Mouse (Mus musculus) midbrain, embryonic 16.5 days (tissue): ENCODE measurements at regions not wholly inside any gene's neighbourhood (a gene's known extent, or its start where the extent isn't known, plus 50 kb on each side); places are given as distances from the start of the nearest gene placed in this dataset.

Source experiments
- ATAC-seq: fragments of 200-750 bp; cut with Nextera tagmentation; 2 replicates; pipeline ENCODE4 v1.8.0; 2017; ENCODE audit warnings: moderate TSS enrichment
- H3K27ac ChIP-seq: fragments of 300-500 bp; sonication (generic); 2 replicates; pipeline ENCODE4 v1.5.1; 2014; ENCODE audit warnings: mild to moderate bottlenecking, low read length, mixed read lengths
- H3K27me3 ChIP-seq: fragments of 300-500 bp; sonication (generic); 2 replicates; pipeline ENCODE4 v1.6.1; 2014; ENCODE audit warnings: low read depth, low read length, mixed read lengths; ENCODE audit not compliant: control insufficient read depth, insufficient read depth
- H3K36me3 ChIP-seq: fragments of 300-500 bp; sonication (generic); 2 replicates; pipeline ENCODE4 v1.6.1; 2014; ENCODE audit warnings: mild to moderate bottlenecking, low read length, moderate library complexity, mixed read lengths; ENCODE audit not compliant: control insufficient read depth, insufficient read depth
- H3K4me1 ChIP-seq: fragments of 300-500 bp; sonication (generic); 2 replicates; pipeline ENCODE4 v1.6.1; 2014; ENCODE audit warnings: mild to moderate bottlenecking, low read length, mixed read lengths; ENCODE audit not compliant: control insufficient read depth, insufficient read depth
- H3K4me2 ChIP-seq: fragments of 300-500 bp; sonication (generic); 2 replicates; pipeline ENCODE4 v1.6.1; 2014; ENCODE audit warnings: mild to moderate bottlenecking, low read length, mixed read lengths
- H3K4me3 ChIP-seq: fragments of 300-500 bp; sonication (generic); 2 replicates; pipeline ENCODE4 v1.5.1; 2014; ENCODE audit warnings: low read depth, mild to moderate bottlenecking, low read length, moderate library complexity, mixed read lengths
- H3K9ac ChIP-seq: fragments of 300-500 bp; sonication (generic); 2 replicates; pipeline ENCODE4 v1.6.1; 2014; ENCODE audit warnings: low read depth, low read length, mixed read lengths
- H3K9me3 ChIP-seq: fragments of 300-500 bp; sonication (generic); replicated peaks from 2 replicates; pipeline ENCODE4 v1.6.1; 2014; ENCODE audit warnings: mild to moderate bottlenecking, low read length, mixed read lengths; ENCODE audit not compliant: control insufficient read depth, poor library complexity, severe bottlenecking
- WGBS: fragments of 180-500 bp; shearing (Covaris S2); extraction: QIAGEN DNeasy Blood & Tissue Kit; methylation state at CpG from one replicate; pipeline ENCODE4 v1.1.7; 2014; 5-methylcytosine and 5-hydroxymethylcytosine counted together

GRCm38 (mm10) chr3:133773490-133773889, 228.6 kb upstream of the Tet2 start:
- no peak overlapping the region for H3K4me2 ChIP-seq
- H3K36me3 ChIP-seq: no peaks in the 10 kb centered on the region
- H3K4me3 ChIP-seq: no peak overlapping the region
- H3K27me3 ChIP-seq: no peaks in the 10 kb centered on the region
- no peak overlapping the region for H3K27ac ChIP-seq
- ATAC-seq: no peak
- no peak overlapping the region for H3K9ac ChIP-seq
- 87% methylated on average over 2 of the region's 2 CpGs for WGBS
- no peaks in the 10 kb centered on the region for H3K9me3 ChIP-seq
- H3K4me1 ChIP-seq: no peaks in the 10 kb centered on the region

DNA sequence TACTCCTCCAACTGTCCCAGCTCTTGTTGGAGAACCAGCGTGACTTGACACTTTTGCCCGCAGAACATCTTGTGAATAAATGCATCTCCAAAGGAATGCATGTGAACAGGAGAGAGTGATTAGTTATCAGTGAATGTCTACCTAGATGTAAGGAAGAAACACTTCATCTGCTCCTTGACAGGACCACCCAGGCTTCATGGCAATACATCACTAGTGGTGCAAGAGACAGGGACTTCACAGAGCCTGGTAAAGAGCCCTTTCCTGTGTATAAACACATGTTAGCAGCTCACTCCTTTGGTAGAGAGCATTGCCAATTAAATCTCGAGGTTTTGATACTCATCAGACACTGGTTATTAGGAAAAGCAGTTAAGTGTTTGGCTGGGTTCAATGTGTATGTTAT, 229.3 kb upstream of the Tet2 start:
- Histone ChIP-seq H3K9ac (no peak overlapping the region), H3K36me3 (no peaks in the 10 kb centered on the region), H3K4me2 (no peak overlapping the region), H3K4me3 (no peak overlapping the region), H3K9me3 (no peaks in the 10 kb centered on the region), H3K4me1 (no peaks in the 10 kb centered on the region), H3K27ac (no peak overlapping the region), H3K27me3 (no peaks in the 10 kb centered on the region)
- 75% methylated on average over 3 of the region's 3 CpGs for WGBS
- no peak for ATAC-seq

DNA sequence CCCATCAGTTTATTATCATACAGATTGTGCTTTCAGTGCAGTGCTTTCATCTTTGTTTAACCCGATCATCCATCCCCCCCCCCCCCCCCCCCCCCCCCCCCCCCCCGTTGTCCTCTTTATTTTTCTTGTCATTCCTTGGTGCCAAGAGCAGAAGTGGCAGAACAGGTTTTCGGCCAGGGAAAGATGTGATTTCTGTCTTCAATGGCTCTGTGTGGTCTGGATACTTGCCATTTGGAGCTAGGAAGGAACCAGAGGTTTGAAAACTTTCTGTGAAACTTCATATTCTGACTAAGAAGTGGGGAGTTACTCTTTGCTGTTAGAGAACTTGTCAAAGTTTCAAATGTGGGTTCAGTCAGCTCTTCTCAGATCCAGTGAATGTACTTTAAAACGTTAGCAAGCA, 231.1 kb upstream of the Tet2 start:
- Histone ChIP-seq H3K36me3 (no peaks in the 10 kb centered on the region), H3K9me3 (no peaks in the 10 kb centered on the region), H3K27me3 (no peaks in the 10 kb centered on the region), H3K27ac (no peak overlapping the region), H3K4me2 (no peak overlapping the region), H3K9ac (no peak overlapping the region), H3K4me1 (no peaks in the 10 kb centered on the region), H3K4me3 (no peak overlapping the region)
- no peak for ATAC-seq
- WGBS: 41% methylated on average over 3 of the region's 4 CpGs

DNA sequence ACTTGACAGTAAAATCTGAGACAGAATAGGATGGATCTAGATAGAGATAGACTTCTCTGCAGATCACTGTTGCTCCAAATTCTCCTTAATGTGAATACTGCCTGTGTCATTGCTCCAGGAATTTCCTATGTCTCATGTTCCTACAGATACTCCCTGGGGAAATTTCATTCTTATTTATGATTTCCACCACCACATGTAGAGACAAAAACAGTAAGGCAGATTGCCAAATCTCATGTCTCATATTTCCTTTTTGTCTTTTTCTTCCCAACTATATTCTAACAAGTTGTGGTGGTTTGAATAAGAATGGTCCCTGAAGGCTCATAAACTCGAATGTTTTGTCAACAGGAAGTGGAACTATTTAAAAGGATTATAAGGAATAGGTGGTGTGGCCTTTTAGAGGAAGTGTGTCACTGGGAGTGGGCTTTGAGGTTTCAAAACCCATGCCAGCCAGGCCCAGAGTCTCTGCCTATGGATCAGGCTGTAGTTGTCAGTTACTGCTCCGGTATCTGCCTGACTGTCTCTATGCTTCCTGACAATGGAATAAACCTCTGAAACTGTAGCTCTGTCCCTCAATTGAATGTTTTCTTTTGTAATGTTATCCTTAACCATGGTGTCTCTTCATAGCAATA, 234.3 kb upstream of the Tet2 start:
- no peaks in the 10 kb centered on the region for H3K36me3 ChIP-seq
- H3K4me1 ChIP-seq: no peaks in the 10 kb centered on the region
- H3K9me3 ChIP-seq: no peaks in the 10 kb centered on the region
- H3K9ac ChIP-seq: no peak overlapping the region
- 69% methylated on average over 2 of the region's 2 CpGs for WGBS
- no peak overlapping the region for H3K4me2 ChIP-seq
- ATAC-seq: no peak
- H3K27ac ChIP-seq: no peak overlapping the region
- H3K27me3 ChIP-seq: no peaks in the 10 kb centered on the region
- H3K4me3 ChIP-seq: no peak overlapping the region

DNA sequence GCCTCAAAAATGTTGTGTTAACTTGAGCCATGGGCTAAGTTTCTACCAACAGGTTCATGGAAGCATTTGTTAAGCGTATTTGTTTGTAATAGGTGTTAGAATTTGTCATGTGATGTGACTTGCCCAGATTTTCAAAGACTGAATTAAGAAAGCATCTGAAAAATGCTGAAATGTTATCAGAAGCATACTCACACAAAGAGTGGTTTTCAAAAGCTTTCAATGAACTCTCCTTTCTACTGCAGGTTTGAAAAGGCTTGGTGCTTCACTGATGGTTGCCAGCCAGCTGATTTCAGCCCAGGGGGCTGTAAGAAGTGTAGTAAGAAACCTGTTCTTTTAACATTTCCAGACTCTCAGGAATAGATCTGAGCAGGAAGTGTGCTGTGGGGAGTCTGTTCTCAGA, 238.1 kb upstream of the Tet2 start:
- H3K4me1 ChIP-seq: no peaks in the 10 kb centered on the region

DNA sequence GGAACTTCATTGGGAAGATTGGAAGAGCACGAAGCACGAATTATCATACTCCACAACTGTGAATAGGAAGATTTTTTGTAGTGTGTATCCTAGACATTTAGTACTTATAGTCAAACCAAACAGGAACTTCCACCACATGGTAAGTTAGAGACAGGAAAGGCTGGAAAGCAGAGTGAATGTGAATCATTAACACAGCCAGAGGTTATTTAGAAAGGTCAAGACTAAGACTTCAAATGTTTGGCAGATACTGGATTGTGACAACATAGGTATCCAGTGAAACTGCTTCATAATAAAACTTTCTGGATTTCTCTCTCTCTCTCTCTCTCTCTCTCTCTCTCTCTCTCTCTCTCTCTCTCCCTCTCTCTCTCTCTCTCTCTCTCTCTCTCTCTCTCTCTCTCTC, 246.4 kb upstream of the Tet2 start:
- Histone ChIP-seq H3K27me3 (no peaks in the 10 kb centered on the region), H3K4me1 (no peaks in the 10 kb centered on the region), H3K4me2 (no peak overlapping the region), H3K9me3 (no peaks in the 10 kb centered on the region), H3K36me3 (no peaks in the 10 kb centered on the region), H3K4me3 (no peak overlapping the region), H3K9ac (no peak overlapping the region), H3K27ac (no peak overlapping the region)
- WGBS: 95% methylated on average over 2 of the region's 2 CpGs
- ATAC-seq: no peak

More for the DNA sequence above, 238.1 kb upstream of the Tet2 start:
- H3K9ac ChIP-seq: no peak overlapping the region
- no peak overlapping the region for H3K27ac ChIP-seq
- no peak overlapping the region for H3K4me2 ChIP-seq
- no peaks in the 10 kb centered on the region for H3K27me3 ChIP-seq
- H3K4me3 ChIP-seq: no peak overlapping the region
- whole genome bisulfite sequencing: 93% methylated on average over 1 of the region's 1 CpGs
- no peak for ATAC-seq
- no peaks in the 10 kb centered on the region for H3K36me3 ChIP-seq
- no peaks in the 10 kb centered on the region for H3K9me3 ChIP-seq

DNA sequence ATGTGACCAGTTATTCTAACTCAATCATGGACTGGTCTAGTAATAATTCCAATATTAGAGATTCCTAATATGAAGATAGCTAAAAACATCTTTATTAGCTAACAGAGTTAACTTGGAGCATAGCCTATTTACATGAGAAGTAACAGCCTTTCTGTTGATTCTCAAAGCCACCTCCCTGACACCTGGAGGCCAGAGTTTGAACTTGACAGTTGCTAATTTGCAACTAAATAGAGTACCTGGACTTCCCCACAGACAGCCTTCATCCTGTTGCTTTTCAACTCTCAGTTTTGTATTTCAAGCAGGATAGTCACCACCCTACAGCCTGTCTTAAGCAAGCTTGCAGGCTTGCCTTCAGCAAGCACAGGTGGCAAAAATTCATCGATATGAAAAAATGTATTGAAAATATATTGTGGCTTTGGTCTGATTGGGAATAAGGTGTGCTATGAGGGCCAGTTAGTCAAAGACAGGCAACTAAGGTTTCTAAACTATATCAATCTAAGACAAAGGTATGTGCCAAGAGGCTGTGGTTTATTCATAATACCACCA, 264.1 kb upstream of the Tet2 start:
- WGBS: 95% methylated on average over 1 of the region's 1 CpGs

GRCm38 (mm10) chr3:133818966-133819700, 274.2 kb upstream of the Tet2 start:
- Histone ChIP-seq H3K4me3 (no peak overlapping the region), H3K4me1 (no peaks in the 10 kb centered on the region), H3K9ac (no peak overlapping the region), H3K9me3 (no peaks in the 10 kb centered on the region), H3K27me3 (no peaks in the 10 kb centered on the region), H3K4me2 (no peak overlapping the region), H3K27ac (no peak overlapping the region), H3K36me3 (no peaks in the 10 kb centered on the region)
- 90% methylated on average over 4 of the region's 4 CpGs for WGBS
- ATAC-seq: no peak

More for the DNA sequence above, 264.1 kb upstream of the Tet2 start:
- no peak overlapping the region for H3K27ac ChIP-seq
- no peaks in the 10 kb centered on the region for H3K27me3 ChIP-seq
- H3K4me1 ChIP-seq: no peaks in the 10 kb centered on the region
- no peak for ATAC-seq
- no peak overlapping the region for H3K9ac ChIP-seq
- no peak overlapping the region for H3K4me2 ChIP-seq
- H3K36me3 ChIP-seq: no peaks in the 10 kb centered on the region
- H3K9me3 ChIP-seq: no peaks in the 10 kb centered on the region
- H3K4me3 ChIP-seq: no peak overlapping the region

DNA sequence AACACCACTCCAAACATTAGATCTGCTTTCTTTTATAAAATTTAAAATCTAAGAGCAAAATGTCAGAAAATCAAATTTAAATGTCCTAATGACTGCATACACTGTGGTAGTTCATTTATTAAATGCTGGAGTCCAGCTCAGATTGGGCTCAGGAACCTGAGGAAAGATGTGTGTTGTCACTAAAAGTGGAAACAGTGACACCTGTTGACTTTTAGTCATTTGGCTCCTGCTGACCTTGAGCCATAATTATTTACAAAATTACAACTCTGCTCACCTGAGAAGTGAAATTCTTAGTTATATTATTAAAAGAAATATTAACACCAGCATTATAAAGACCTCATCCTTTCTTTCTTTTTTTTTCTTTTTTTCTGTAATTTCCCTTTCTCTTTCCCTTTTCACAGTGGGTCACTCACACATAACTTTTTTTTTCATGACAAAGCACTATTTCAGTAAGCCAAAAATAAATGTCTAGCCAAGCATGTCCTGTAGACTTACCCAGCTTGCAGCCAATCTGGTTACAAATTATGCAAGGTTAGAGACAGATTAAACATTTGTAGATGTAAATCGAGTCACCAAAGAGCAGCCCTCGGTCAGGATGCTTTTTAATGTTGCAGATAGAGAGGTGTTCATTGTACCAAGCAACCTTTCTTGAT, 288.9 kb upstream of the Tet2 start:
- WGBS: 93% methylated on average over 2 of the region's 2 CpGs
- Histone ChIP-seq H3K36me3 (no peaks in the 10 kb centered on the region), H3K9me3 (no peaks in the 10 kb centered on the region), H3K27ac (no peak overlapping the region), H3K27me3 (no peaks in the 10 kb centered on the region), H3K4me2 (no peak overlapping the region), H3K9ac (no peak overlapping the region), H3K4me3 (no peak overlapping the region), H3K4me1 (no peaks in the 10 kb centered on the region)
- no peak for ATAC-seq
